Mouse (Mus musculus) hindbrain, embryonic 16.5 days (tissue): Measurements from ENCODE around the gene Kif1b. TPM values are rescaled to one million over a fixed set of nuclear protein-coding genes. Genes with fewer than 3 reads are reported as not detected.
A peak's percentile ranks its signal among the peaks of the same experiment; 100 is the strongest.
"Not testable (repeated sequence)": the region's sequence is repeated elsewhere in the genome, so short reads cannot be mapped to it uniquely, and the experiment has no call there.

Source experiments
- ATAC-seq: fragments of 200-750 bp; cut with Nextera tagmentation; 2 replicates; pipeline ENCODE4 v1.8.0; 2017; ENCODE audit warnings: moderate TSS enrichment, moderate library complexity
- H3K27ac ChIP-seq: fragments of 300-500 bp; sonication (generic); 2 replicates; pipeline ENCODE4 v1.5.1; 2014; ENCODE audit warnings: low read depth, mild to moderate bottlenecking, control low read depth, low read length, moderate library complexity
- H3K27me3 ChIP-seq: fragments of 300-500 bp; sonication (generic); replicated peaks from 2 replicates; pipeline ENCODE4 v1.6.1; 2014; ENCODE audit warnings: low read length; ENCODE audit not compliant: control insufficient read depth, insufficient read depth
- H3K36me3 ChIP-seq: fragments of 300-500 bp; sonication (generic); 2 replicates; pipeline ENCODE4 v1.6.1; 2014; ENCODE audit warnings: mild to moderate bottlenecking, low read length, moderate library complexity, mixed read lengths; ENCODE audit not compliant: control insufficient read depth, insufficient read depth
- H3K4me1 ChIP-seq: fragments of 300-500 bp; sonication (generic); 2 replicates; pipeline ENCODE4 v1.6.1; 2014; ENCODE audit warnings: low read depth, low read length; ENCODE audit not compliant: control insufficient read depth, insufficient read depth
- H3K4me2 ChIP-seq: fragments of 300-500 bp; sonication (generic); 2 replicates; pipeline ENCODE4 v1.6.1; 2014; ENCODE audit warnings: mild to moderate bottlenecking, low read length, control low read depth, moderate library complexity
- H3K4me3 ChIP-seq: fragments of 300-500 bp; sonication (generic); 2 replicates; pipeline ENCODE4 v1.5.1; 2014; ENCODE audit warnings: mild to moderate bottlenecking, low read length, control low read depth, moderate library complexity
- H3K9ac ChIP-seq: fragments of 300-500 bp; sonication (generic); 2 replicates; pipeline ENCODE4 v1.6.1; 2014; ENCODE audit warnings: low read depth, mild to moderate bottlenecking, control low read depth, low read length, moderate library complexity
- H3K9me3 ChIP-seq: fragments of 300-500 bp; sonication (generic); 2 replicates; pipeline ENCODE4 v1.6.1; 2014; ENCODE audit warnings: mild to moderate bottlenecking, low read length, moderate library complexity; ENCODE audit not compliant: control insufficient read depth
- WGBS: fragments of 180-500 bp; shearing (Covaris S2); extraction: QIAGEN DNeasy Blood & Tissue Kit; methylation state at CpG from one replicate; pipeline ENCODE4 v1.1.7; 2014; 5-methylcytosine and 5-hydroxymethylcytosine counted together
- polyA plus RNA-seq: library from polyadenylated mRNA; unstranded; fragments of >200 nt; fragmentation: Nextera tagmentation; extraction: Ambion mirVana; gene quantifications from 2 replicates; pipeline ENCODE4 v1.2.1, GENCODE M21; 2015

Gene Kif1b
- polyA plus RNA-seq, 1 experiment from 2014 or later: 119 TPM

DNA sequence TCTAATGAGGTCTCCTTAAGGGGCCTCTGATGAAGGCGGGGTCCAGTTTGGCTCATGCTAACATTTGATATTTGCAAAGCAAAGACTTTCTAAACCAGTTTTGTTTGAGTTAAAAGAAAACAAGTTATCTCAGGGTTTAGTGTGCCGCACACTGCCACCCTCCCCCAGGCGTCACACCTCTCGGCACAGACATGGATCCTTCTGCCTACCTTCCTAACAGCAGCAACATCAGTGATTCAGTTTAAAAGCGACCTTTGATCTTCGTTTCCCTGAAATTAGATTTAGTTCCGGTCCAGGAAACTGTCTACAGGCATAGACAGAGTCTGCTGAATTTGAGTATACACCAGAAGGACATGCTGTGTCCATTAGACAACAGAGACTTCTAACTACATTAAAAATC lies 129.2 kb downstream of the Kif1b start:
- Histone ChIP-seq H3K27ac (no peak overlapping the region), H3K27me3 (no peaks in the 10 kb centered on the region), H3K4me3 (no peak overlapping the region), H3K4me1 (no peaks in the 10 kb centered on the region; the same call in 1 of the 2 replicates), H3K4me2 (no peak overlapping the region), H3K9me3 (no peaks in the 10 kb centered on the region), H3K36me3 (peaks cover 41% of the 10 kb centered on the region), H3K9ac (no peak overlapping the region)
- WGBS: 72% methylated on average over 7 of the region's 7 CpGs
- ATAC-seq: no peak

DNA sequence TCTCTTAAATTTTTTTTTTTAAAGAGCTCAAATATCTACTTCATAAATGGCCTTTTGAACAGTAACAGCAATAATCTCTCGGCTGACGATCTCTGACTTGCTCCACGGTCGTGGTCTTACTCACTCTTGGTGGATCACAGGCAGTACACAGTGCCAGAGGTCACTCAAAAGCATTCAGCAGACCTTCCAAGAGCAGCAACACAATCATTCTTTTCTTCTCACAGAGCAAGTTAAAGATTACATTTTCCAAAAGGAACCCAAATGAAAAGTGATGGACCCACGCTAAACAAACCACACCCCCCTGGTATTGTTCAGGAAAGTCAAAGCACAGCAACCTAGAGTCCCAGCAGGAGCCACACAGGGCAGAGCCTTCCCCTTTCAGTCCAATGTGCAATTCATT lies 130.4 kb downstream of the Kif1b start:
- Histone ChIP-seq H3K9ac (no peak overlapping the region), H3K4me3 (no peak overlapping the region), H3K4me1 (no peaks in the 10 kb centered on the region; the same call in 1 of the 2 replicates), H3K36me3 (peaks cover 29% of the 10 kb centered on the region), H3K27me3 (no peaks in the 10 kb centered on the region), H3K27ac (no peak overlapping the region), H3K4me2 (no peak overlapping the region), H3K9me3 (no peaks in the 10 kb centered on the region)
- no peak for ATAC-seq
- WGBS: 26% methylated on average over 5 of the region's 5 CpGs

DNA sequence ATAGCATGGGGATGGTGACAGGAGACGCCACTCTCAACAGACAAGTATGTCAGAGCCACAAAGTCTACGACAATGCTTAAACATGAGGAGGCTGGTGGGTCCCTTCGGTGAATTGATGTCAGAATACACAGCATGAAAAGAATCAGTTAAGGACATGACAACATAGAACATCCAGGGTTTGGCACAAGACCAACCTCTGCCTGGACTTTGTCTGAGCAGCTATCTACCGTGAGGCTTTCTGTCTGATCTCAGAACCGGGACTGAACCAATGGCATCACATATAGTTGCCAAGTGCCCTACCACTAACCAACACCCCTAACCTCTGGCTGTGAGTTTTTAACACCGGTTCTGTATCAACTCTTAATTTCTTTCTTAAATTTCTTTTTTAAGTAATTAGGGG lies 130.8 kb downstream of the Kif1b start:
- Histone ChIP-seq H3K9ac (no peak overlapping the region), H3K4me2 (no peak overlapping the region), H3K36me3 (peaks cover 25% of the 10 kb centered on the region), H3K27ac (no peak overlapping the region), H3K27me3 (no peaks in the 10 kb centered on the region), H3K4me1 (no peaks in the 10 kb centered on the region; the same call in 1 of the 2 replicates), H3K9me3 (no peaks in the 10 kb centered on the region), H3K4me3 (no peak overlapping the region)
- no peak for ATAC-seq
- WGBS: 56% methylated on average over 6 of the region's 6 CpGs

DNA sequence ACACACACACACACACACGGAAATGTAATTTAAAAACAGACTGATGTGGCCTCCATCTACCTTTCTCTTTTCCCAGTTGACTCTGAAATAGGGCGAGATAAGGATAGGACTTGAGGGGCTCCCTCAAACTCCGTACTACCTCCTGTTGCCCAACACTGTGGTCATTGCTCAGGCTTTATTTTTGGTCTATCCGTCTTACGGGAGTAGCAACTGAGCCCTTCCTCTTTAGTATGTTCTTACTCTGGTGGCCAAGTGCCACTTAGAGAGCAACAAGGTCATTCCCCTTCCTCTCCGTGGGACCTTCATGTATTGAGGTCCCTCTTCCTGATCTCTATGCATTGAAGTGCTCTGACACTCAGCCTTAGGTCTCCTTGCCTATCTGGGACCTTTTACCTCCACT lies 133.8 kb downstream of the Kif1b start:
- Histone ChIP-seq H3K27ac (no peak overlapping the region), H3K4me3 (no peak overlapping the region), H3K27me3 (no peaks in the 10 kb centered on the region), H3K4me2 (no peak overlapping the region), H3K9me3 (no peaks in the 10 kb centered on the region), H3K36me3 (peaks cover 4% of the 10 kb centered on the region; the same call in 1 of the 2 replicates), H3K4me1 (no peaks in the 10 kb centered on the region; the same call in 1 of the 2 replicates), H3K9ac (no peak overlapping the region)
- no peak for ATAC-seq
- 91% methylated on average over 6 of the region's 6 CpGs for WGBS

DNA sequence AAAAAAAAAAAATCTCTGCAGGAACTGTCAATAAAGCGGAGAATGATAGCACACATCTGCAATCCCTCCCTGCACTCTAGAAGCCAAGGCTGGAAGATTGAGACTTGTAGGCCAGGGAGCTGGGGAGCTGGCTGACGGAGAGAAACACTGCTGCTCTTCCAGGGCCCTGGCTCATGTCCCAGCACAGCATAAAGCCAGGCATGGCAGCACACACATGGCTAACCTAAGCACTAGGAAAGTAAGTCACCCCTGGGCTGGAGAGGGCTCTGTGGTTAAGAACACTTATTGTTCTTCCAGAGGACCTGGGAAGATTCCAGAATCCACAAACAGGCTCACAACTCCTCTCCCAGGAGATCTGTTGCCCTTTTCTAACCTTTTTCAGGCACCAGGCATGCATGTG lies 134.8 kb downstream of the Kif1b start:
- Histone ChIP-seq H3K27me3 (no peaks in the 10 kb centered on the region), H3K36me3 (no peaks in the 10 kb centered on the region), H3K4me1 (no peaks in the 10 kb centered on the region; the same call in 1 of the 2 replicates), H3K9me3 (no peaks in the 10 kb centered on the region), H3K27ac (peak overlapping the region; percentile 54), H3K4me2 (no peak overlapping the region), H3K9ac (no peak overlapping the region), H3K4me3 (no peak overlapping the region)
- no peak for ATAC-seq
- WGBS: 48% methylated on average over 2 of the region's 2 CpGs

DNA sequence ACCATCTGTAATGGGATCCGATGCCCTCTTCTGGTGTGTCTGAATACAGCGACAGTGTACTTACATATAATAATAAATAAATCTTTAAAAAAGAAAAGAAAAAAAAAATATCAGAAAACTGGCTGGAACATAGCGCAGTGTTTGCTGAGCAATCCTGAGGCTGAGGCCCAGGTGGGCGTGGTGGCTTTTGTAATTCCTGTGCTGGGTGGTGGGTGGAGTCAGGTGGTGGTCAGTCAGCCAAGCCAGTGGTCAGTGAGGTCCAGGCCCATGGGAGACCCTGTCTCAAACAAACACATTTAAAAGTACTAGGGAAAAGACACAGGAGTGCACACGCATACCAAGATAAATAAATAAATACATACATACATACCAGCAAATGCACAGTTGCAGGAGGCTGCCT lies 135.4 kb downstream of the Kif1b start:
- Histone ChIP-seq H3K4me2 (no peak overlapping the region), H3K4me1 (no peaks in the 10 kb centered on the region; the same call in 1 of the 2 replicates), H3K27me3 (no peaks in the 10 kb centered on the region), H3K4me3 (no peak overlapping the region), H3K36me3 (no peaks in the 10 kb centered on the region), H3K27ac (peak overlapping the region; percentile 54; the same call in 1 of the 2 replicates), H3K9ac (no peak overlapping the region), H3K9me3 (no peaks in the 10 kb centered on the region)
- no peak for ATAC-seq
- WGBS: 94% methylated on average over 5 of the region's 5 CpGs

DNA sequence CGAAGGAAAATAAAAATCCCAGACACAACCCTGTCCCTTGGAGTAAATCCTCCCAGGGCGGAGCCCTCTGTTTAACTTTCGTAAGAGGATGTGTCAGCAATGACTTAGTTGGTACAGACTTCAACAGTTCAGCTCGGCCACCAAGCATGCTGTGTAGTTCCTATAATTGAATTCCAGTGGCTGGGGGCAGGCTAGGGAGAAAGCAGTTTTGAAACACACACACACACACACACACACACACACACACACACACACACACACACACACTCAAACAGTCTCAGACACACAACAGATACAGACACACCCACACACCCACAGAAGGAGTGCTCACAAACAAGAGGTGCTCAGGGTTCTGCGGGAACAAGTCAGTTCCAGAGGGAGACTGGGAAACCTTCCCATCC lies 135.9 kb downstream of the Kif1b start:
- 83% methylated on average over 5 of the region's 5 CpGs for WGBS
- Histone ChIP-seq H3K4me1 (no peaks in the 10 kb centered on the region; the same call in 1 of the 2 replicates), H3K9ac (no peak overlapping the region), H3K36me3 (no peaks in the 10 kb centered on the region), H3K4me3 (no peak overlapping the region), H3K4me2 (no peak overlapping the region), H3K27me3 (no peaks in the 10 kb centered on the region), H3K27ac (no peak overlapping the region), H3K9me3 (no peaks in the 10 kb centered on the region)
- ATAC-seq: no peak

DNA sequence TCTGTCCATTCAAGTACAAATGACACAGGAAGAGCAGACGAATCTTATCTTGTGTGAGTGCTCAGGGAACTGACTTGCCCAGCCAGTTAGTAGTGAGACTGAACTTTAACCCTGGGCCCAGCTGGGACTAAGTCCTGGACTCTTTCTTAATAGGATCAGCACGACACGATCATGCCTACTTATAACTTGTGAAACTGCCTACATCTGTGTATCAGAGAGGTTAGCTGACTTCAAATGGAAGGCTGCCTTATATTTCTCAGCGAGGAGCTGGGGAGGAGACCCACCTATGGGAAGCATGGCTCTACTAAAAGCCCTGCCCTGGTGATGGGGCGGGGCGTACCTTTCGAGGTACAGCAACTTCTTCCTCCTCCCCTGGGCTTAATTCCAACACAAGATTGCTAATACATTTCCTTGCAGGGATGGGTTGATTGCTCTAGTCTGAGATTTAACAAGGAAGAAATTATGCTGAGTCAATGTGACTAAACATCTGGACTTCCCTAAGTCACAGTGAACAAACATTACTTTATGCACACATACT lies 137.0 kb downstream of the Kif1b start:
- WGBS: 74% methylated on average over 7 of the region's 7 CpGs
- H3K36me3 ChIP-seq: no peaks in the 10 kb centered on the region
- H3K4me1 ChIP-seq: peaks cover 4% of the 10 kb centered on the region
- H3K4me3 ChIP-seq: no peak overlapping the region
- no peak overlapping the region for H3K27ac ChIP-seq
- H3K4me2 ChIP-seq: no peak overlapping the region
- ATAC-seq: no peak
- no peak overlapping the region for H3K9ac ChIP-seq
- H3K27me3 ChIP-seq: no peaks in the 10 kb centered on the region
- no peaks in the 10 kb centered on the region for H3K9me3 ChIP-seq

DNA sequence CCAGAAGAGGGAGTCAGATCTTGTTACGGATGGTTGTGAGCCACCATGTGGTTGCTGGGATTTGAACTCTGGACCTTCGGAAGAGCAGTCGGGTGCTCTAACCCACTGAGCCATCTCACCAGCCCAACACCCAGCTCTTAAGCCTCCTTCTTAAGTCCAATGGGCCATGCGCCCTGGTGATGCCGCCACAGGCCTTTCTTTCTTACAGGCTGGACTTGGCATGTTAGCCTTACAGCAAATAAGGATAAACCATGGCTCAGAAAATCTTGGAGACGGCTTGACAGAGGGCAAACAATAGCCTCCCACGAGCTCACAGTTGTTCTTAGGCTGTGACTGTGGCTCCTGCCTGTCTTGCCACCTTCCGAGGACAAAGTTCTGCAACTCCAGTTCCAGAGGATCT lies 137.6 kb downstream of the Kif1b start:
- ATAC-seq, H3K9me3 ChIP-seq, H3K4me2 ChIP-seq, H3K4me1 ChIP-seq, H3K36me3 ChIP-seq, H3K9ac ChIP-seq, H3K4me3 ChIP-seq, H3K27me3 ChIP-seq, H3K27ac ChIP-seq: not testable (repeated sequence)
- WGBS: 80% methylated on average over 7 of the region's 8 CpGs

DNA sequence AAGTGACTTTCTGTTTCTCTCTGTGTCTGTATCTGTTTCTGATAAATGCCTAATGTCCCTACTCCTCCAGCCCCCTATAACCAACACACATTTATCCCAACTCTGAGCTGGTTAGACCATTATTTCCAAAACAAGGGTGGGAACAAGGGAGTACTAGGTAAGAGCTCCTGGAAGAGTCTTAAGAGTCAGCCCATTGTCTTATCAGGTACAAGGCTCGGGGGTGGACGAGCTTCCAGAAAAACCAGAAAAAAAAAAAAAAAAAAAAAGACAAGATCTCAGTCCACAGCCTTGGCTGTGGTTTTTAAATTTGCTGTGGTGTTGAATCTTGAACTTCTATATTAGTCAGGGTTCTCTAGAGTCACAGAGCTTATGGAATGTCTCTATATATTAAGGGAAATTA lies 139.5 kb downstream of the Kif1b start:
- Histone ChIP-seq H3K4me2 (no peak overlapping the region), H3K9ac (no peak overlapping the region), H3K4me3 (no peak overlapping the region), H3K27me3 (no peaks in the 10 kb centered on the region), H3K36me3 (no peaks in the 10 kb centered on the region), H3K4me1 (peaks cover 8% of the 10 kb centered on the region), H3K27ac (no peak overlapping the region), H3K9me3 (no peaks in the 10 kb centered on the region)
- WGBS: 84% methylated on average over 2 of the region's 2 CpGs
- no peak for ATAC-seq
